Mouse (Mus musculus): ENCODE measurements around the gene Gm10447. TPM values are rescaled to one million over a fixed set of nuclear protein-coding genes. Genes with fewer than 3 reads are reported as not detected.
A peak's percentile ranks its signal among the peaks of the same experiment; 100 is the strongest.

Gene Gm10447
- polyA plus RNA-seq, 1 experiment: not detected

GRCm38 (mm10) chr11:53463551-53464424, 6.9 kb upstream of the Gm10447 start:
- peak overlapping the region; percentile 11; the same call in 1 of the 2 replicates for H3K4me3 ChIP-seq (ENCODE audit: insufficient read depth, low read length)
- no peak for TF ChIP-seq POLR2A (IDR thresholded peaks at IDR 0.05; ENCODE audit: low read depth, low read length)
- TF ChIP-seq CTCF (IDR thresholded peaks at IDR 0.05; ENCODE audit: borderline replicate concordance, insufficient read depth, low read length): no peak
- H3K27ac ChIP-seq (ENCODE audit: insufficient read depth, low read length): no peak overlapping the region
- peaks cover 2% of the 10 kb centered on the region; the same call in 1 of the 2 replicates for H3K4me1 ChIP-seq (ENCODE audit: control insufficient read depth, insufficient read depth, low read length)

GRCm38 (mm10) chr11:53461727-53462126, 4.8 kb upstream of the Gm10447 start:
- Histone ChIP-seq H3K27ac (ENCODE audit: insufficient read depth, low read length) (no peak overlapping the region), H3K4me3 (ENCODE audit: insufficient read depth, low read length) (no peak overlapping the region), H3K4me1 (ENCODE audit: control insufficient read depth, insufficient read depth, low read length) (peaks cover 2% of the 10 kb centered on the region; the same call in 1 of the 2 replicates)
- no peak for TF ChIP-seq POLR2A (IDR thresholded peaks at IDR 0.05; ENCODE audit: low read depth, low read length)

GRCm38 (mm10) chr11:53460192-53460591, 3.3 kb upstream of the Gm10447 start:
- no peak overlapping the region for H3K27ac ChIP-seq (ENCODE audit: insufficient read depth, low read length)
- TF ChIP-seq POLR2A (IDR thresholded peaks at IDR 0.05; ENCODE audit: low read depth, low read length) (no peak), CTCF (IDR thresholded peaks at IDR 0.05; ENCODE audit: borderline replicate concordance, insufficient read depth, low read length) (no peak)
- H3K4me3 ChIP-seq (ENCODE audit: insufficient read depth, low read length): no peak overlapping the region
- peaks cover 2% of the 10 kb centered on the region; the same call in 1 of the 2 replicates for H3K4me1 ChIP-seq (ENCODE audit: control insufficient read depth, insufficient read depth, low read length)

GRCm38 (mm10) chr11:53458996-53459395, 2.1 kb upstream of the Gm10447 start:
- Histone ChIP-seq H3K27ac (ENCODE audit: insufficient read depth, low read length) (no peak overlapping the region), H3K4me3 (ENCODE audit: insufficient read depth, low read length) (no peak overlapping the region), H3K4me1 (ENCODE audit: control insufficient read depth, insufficient read depth, low read length) (peaks cover 2% of the 10 kb centered on the region; the same call in 1 of the 2 replicates)
- TF ChIP-seq POLR2A (IDR thresholded peaks at IDR 0.05; ENCODE audit: low read depth, low read length): no peak
- no peak for TF ChIP-seq CTCF (IDR thresholded peaks at IDR 0.05; ENCODE audit: borderline replicate concordance, insufficient read depth, low read length)

GRCm38 (mm10) chr11:53457372-53457954, 553 bp upstream of the Gm10447 start:
- H3K27ac ChIP-seq (ENCODE audit: insufficient read depth, low read length): no peak overlapping the region
- peak overlapping the region; percentile 40 for H3K4me3 ChIP-seq (ENCODE audit: insufficient read depth, low read length)
- peaks cover 2% of the 10 kb centered on the region; the same call in 1 of the 2 replicates for H3K4me1 ChIP-seq (ENCODE audit: control insufficient read depth, insufficient read depth, low read length)
- TF ChIP-seq CTCF (IDR thresholded peaks at IDR 0.05; ENCODE audit: borderline replicate concordance, insufficient read depth, low read length) (peak; percentile 29; the same call in 1 of the 2 replicates), POLR2A (IDR thresholded peaks at IDR 0.05; ENCODE audit: low read depth, low read length) (no peak)

- TF ChIP-seq POLR2A (IDR thresholded peaks at IDR 0.05; ENCODE audit: low read depth, low read length) (no peak), CTCF (IDR thresholded peaks at IDR 0.05; ENCODE audit: borderline replicate concordance, insufficient read depth, low read length) (no peak)
- Histone ChIP-seq H3K27ac (ENCODE audit: insufficient read depth, low read length) (no peak overlapping the region), H3K4me1 (ENCODE audit: control insufficient read depth, insufficient read depth, low read length) (no peaks in the 10 kb centered on the region), H3K4me3 (ENCODE audit: insufficient read depth, low read length) (no peak overlapping the region)
Observed at GRCm38 (mm10) chr11:53453031-53453430, 3.9 kb downstream of the Gm10447 start.

GRCm38 (mm10) chr11:53452396-53452795, 4.5 kb downstream of the Gm10447 start:
- Histone ChIP-seq H3K4me1 (ENCODE audit: control insufficient read depth, insufficient read depth, low read length) (no peaks in the 10 kb centered on the region), H3K4me3 (ENCODE audit: insufficient read depth, low read length) (no peak overlapping the region), H3K27ac (ENCODE audit: insufficient read depth, low read length) (no peak overlapping the region)
- TF ChIP-seq CTCF (IDR thresholded peaks at IDR 0.05; ENCODE audit: borderline replicate concordance, insufficient read depth, low read length): no peak

- no peak overlapping the region for H3K27ac ChIP-seq (ENCODE audit: insufficient read depth, low read length)
- no peak for TF ChIP-seq POLR2A (IDR thresholded peaks at IDR 0.05; ENCODE audit: low read depth, low read length)
- no peak for TF ChIP-seq CTCF (IDR thresholded peaks at IDR 0.05; ENCODE audit: borderline replicate concordance, insufficient read depth, low read length)
- H3K4me3 ChIP-seq (ENCODE audit: insufficient read depth, low read length): no peak overlapping the region
Observed at GRCm38 (mm10) chr11:53451361-53451760, 5.5 kb downstream of the Gm10447 start.

GRCm38 (mm10) chr11:53450070-53450705, 6.7 kb downstream of the Gm10447 start:
- no peak overlapping the region for H3K27ac ChIP-seq (ENCODE audit: insufficient read depth, low read length)
- no peak for TF ChIP-seq CTCF (IDR thresholded peaks at IDR 0.05; ENCODE audit: borderline replicate concordance, insufficient read depth, low read length)
- TF ChIP-seq POLR2A (IDR thresholded peaks at IDR 0.05; ENCODE audit: low read depth, low read length): no peak
- no peak overlapping the region for H3K4me3 ChIP-seq (ENCODE audit: insufficient read depth, low read length)
- H3K4me1 ChIP-seq (ENCODE audit: control insufficient read depth, insufficient read depth, low read length): no peaks in the 10 kb centered on the region

More at GRCm38 (mm10) chr11:53451361-53451760, 5.5 kb downstream of the Gm10447 start:
- H3K4me1 ChIP-seq (ENCODE audit: control insufficient read depth, insufficient read depth, low read length): no peaks in the 10 kb centered on the region
